Mouse (Mus musculus): ENCODE results near the gene Tab1. TPM values are rescaled to one million over a fixed set of nuclear protein-coding genes. Genes with fewer than 3 reads are reported as not detected.

The Tab1 gene
- polyA plus RNA-seq, 1 experiment, result 53.8 TPM

DNA sequence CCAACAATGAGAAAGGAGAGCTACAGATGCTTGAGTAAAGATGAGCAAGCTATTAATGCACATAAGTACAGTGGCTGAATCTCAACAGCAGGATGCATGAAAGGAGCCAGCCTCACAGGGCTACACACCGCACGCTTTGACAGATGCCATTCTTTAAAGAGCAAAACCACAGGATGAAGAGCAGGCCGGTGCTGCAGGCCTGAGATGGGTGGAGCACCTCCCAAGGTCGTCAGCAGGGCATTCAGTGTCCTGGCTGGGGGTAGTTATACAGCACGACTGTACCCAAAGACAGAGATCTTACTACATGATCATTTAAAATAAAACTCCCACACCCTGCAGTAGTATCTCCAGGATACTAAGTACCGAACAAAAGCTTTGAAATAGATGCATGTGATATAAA lies 13.2 kb downstream of the Tab1 start:
- peaks cover 12% of the 10 kb centered on the region; the same call in 1 of the 2 replicates for H3K36me3 ChIP-seq (ENCODE audit: control insufficient read depth, insufficient read depth, low read length)
- H3K27me3 ChIP-seq (ENCODE audit: control insufficient read depth, insufficient read depth, low read length), result no peaks in the 10 kb centered on the region
- TF ChIP-seq CTCF (IDR thresholded peaks at IDR 0.05; ENCODE audit: borderline replicate concordance, control insufficient read depth, extremely low read depth, insufficient read depth, low read length, poor library complexity) (no peak), POLR2A (IDR thresholded peaks at IDR 0.05; ENCODE audit: control insufficient read depth, extremely low read depth, insufficient read depth, low read length, poor library complexity) (no peak)
- 13% methylated on average over 6 of the region's 6 CpGs for WGBS
- peaks cover 43% of the 10 kb centered on the region for H3K4me1 ChIP-seq (replicated peaks; ENCODE audit: control insufficient read depth, insufficient read depth, low read length)
- no peak overlapping the region for H3K4me3 ChIP-seq (ENCODE audit: control insufficient read depth, insufficient read depth, low read length)
- no peak overlapping the region for H3K27ac ChIP-seq (ENCODE audit: control insufficient read depth, insufficient read depth, low read length)
- no peak for DNase-seq

DNA sequence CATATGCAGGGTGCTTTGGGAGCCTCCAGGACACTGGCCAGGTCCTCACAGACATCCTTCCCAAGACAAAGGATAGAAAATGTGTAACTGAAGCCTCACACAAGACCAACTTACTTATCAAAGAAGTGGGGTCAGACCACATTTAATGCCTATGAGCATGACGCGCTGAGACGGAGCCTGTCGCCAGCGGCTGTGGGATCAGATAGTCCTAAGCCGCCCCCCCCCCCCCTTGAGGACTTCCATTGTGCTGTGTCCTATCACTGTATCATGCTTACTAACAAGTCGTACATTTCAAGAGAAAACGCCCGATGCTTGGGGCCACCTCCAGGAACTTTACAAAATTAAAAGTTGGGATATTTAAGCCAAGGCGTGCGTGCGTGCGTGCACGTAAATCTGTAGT lies 14.2 kb downstream of the Tab1 start:
- no peak for DNase-seq
- Histone ChIP-seq H3K36me3 (ENCODE audit: control insufficient read depth, insufficient read depth, low read length) (peaks cover 4% of the 10 kb centered on the region; the same call in 1 of the 2 replicates), H3K4me1 (replicated peaks; ENCODE audit: control insufficient read depth, insufficient read depth, low read length) (peaks cover 43% of the 10 kb centered on the region), H3K27me3 (ENCODE audit: control insufficient read depth, insufficient read depth, low read length) (no peaks in the 10 kb centered on the region), H3K4me3 (ENCODE audit: control insufficient read depth, insufficient read depth, low read length) (no peak overlapping the region), H3K27ac (ENCODE audit: control insufficient read depth, insufficient read depth, low read length) (peak overlapping the region; percentile 50; the same call in 1 of the 2 replicates)
- WGBS, result 77% methylated on average over 14 of the region's 14 CpGs
- TF ChIP-seq CTCF (IDR thresholded peaks at IDR 0.05; ENCODE audit: borderline replicate concordance, control insufficient read depth, extremely low read depth, insufficient read depth, low read length, poor library complexity), result no peak
- no peak for TF ChIP-seq POLR2A (IDR thresholded peaks at IDR 0.05; ENCODE audit: control insufficient read depth, extremely low read depth, insufficient read depth, low read length, poor library complexity)

DNA sequence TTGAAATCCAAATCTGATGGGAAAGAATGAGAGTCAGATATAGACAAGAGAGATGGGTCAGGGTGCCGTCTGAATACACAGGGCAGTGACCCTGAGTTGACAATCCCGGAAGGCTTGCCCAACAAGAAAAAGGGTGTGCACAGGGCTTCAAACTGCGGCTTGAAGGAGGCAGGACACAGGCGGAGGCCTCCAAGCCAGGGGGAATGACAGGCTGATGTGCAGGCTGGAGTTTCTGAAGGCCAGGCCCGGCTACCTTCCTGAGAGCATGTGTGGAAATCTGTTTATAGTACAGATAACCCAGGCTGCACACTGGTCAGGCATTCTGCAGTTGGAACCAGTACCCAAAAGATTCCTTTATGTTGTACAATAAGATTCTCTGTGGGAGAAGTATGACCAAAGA lies 14.6 kb downstream of the Tab1 start:
- TF ChIP-seq CTCF (IDR thresholded peaks at IDR 0.05; ENCODE audit: borderline replicate concordance, control insufficient read depth, extremely low read depth, insufficient read depth, low read length, poor library complexity) (no peak), POLR2A (IDR thresholded peaks at IDR 0.05; ENCODE audit: control insufficient read depth, extremely low read depth, insufficient read depth, low read length, poor library complexity) (no peak)
- no peaks in the 10 kb centered on the region for H3K27me3 ChIP-seq (ENCODE audit: control insufficient read depth, insufficient read depth, low read length)
- no peak overlapping the region for H3K4me3 ChIP-seq (ENCODE audit: control insufficient read depth, insufficient read depth, low read length)
- 95% methylated on average over 5 of the region's 5 CpGs for WGBS
- H3K4me1 ChIP-seq (replicated peaks; ENCODE audit: control insufficient read depth, insufficient read depth, low read length), result peaks cover 43% of the 10 kb centered on the region
- H3K36me3 ChIP-seq (ENCODE audit: control insufficient read depth, insufficient read depth, low read length), result peaks cover 4% of the 10 kb centered on the region; the same call in 1 of the 2 replicates
- peak overlapping the region; percentile 50; the same call in 1 of the 2 replicates for H3K27ac ChIP-seq (ENCODE audit: control insufficient read depth, insufficient read depth, low read length)
- no peak for DNase-seq

DNA sequence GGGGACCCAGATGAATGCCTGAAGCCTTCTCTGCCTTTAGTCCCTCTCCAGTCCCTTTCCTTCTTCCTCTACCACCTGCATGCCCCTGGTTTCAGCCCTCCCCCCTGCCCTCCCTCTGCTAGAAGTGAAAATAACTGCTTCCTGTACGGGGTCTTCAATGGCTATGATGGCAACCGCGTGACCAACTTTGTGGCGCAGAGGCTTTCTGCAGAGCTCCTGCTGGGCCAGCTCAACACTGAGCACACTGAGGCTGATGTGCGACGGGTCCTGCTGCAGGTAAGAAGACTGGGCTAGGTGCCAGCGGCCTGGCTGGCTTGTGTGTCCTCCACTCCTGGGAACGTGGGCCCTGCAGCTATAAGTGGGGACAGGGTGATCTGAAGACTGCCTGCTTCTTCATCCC lies 15.6 kb downstream of the Tab1 start:
- peaks cover 13% of the 10 kb centered on the region; the same call in 1 of the 2 replicates for H3K36me3 ChIP-seq (ENCODE audit: control insufficient read depth, insufficient read depth, low read length)
- peaks cover 43% of the 10 kb centered on the region for H3K4me1 ChIP-seq (replicated peaks; ENCODE audit: control insufficient read depth, insufficient read depth, low read length)
- H3K4me3 ChIP-seq (ENCODE audit: control insufficient read depth, insufficient read depth, low read length), result peak overlapping the region; percentile 51
- peak overlapping the region; percentile 79 for H3K27ac ChIP-seq (ENCODE audit: control insufficient read depth, insufficient read depth, low read length)
- 16% methylated on average over 8 of the region's 8 CpGs for WGBS
- TF ChIP-seq CTCF (IDR thresholded peaks at IDR 0.05; ENCODE audit: borderline replicate concordance, control insufficient read depth, extremely low read depth, insufficient read depth, low read length, poor library complexity) (no peak), POLR2A (IDR thresholded peaks at IDR 0.05; ENCODE audit: control insufficient read depth, extremely low read depth, insufficient read depth, low read length, poor library complexity) (no peak)
- H3K27me3 ChIP-seq (ENCODE audit: control insufficient read depth, insufficient read depth, low read length), result no peaks in the 10 kb centered on the region
- peak; percentile 52 for DNase-seq

DNA sequence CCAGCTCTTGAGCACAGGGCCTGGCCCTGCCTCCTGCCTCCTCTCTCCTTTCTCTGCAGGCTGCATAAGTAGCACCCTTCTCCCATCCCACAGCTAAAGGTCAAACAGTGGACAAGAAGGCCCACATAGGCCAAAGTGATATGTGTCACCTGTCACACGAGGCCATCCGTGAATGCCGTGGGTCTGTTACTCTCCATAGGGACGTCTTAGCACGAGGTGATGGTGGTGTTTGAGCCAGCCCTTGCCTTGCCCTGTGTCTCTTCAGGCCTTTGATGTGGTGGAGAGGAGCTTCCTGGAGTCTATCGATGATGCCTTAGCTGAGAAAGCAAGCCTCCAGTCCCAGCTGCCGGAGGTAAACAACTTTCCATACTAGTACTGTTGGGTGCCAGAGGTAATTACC lies 16.6 kb downstream of the Tab1 start:
- Histone ChIP-seq H3K4me3 (ENCODE audit: control insufficient read depth, insufficient read depth, low read length) (peak overlapping the region; percentile 51), H3K27me3 (ENCODE audit: control insufficient read depth, insufficient read depth, low read length) (no peaks in the 10 kb centered on the region), H3K27ac (ENCODE audit: control insufficient read depth, insufficient read depth, low read length) (peak overlapping the region; percentile 79), H3K36me3 (ENCODE audit: control insufficient read depth, insufficient read depth, low read length) (peaks cover 20% of the 10 kb centered on the region), H3K4me1 (replicated peaks; ENCODE audit: control insufficient read depth, insufficient read depth, low read length) (peaks cover 43% of the 10 kb centered on the region)
- TF ChIP-seq POLR2A (IDR thresholded peaks at IDR 0.05; ENCODE audit: control insufficient read depth, extremely low read depth, insufficient read depth, low read length, poor library complexity), result no peak
- no peak for TF ChIP-seq CTCF (IDR thresholded peaks at IDR 0.05; ENCODE audit: borderline replicate concordance, control insufficient read depth, extremely low read depth, insufficient read depth, low read length, poor library complexity)
- peak; percentile 50 for DNase-seq
- WGBS, result 8% methylated on average over 7 of the region's 7 CpGs

DNA sequence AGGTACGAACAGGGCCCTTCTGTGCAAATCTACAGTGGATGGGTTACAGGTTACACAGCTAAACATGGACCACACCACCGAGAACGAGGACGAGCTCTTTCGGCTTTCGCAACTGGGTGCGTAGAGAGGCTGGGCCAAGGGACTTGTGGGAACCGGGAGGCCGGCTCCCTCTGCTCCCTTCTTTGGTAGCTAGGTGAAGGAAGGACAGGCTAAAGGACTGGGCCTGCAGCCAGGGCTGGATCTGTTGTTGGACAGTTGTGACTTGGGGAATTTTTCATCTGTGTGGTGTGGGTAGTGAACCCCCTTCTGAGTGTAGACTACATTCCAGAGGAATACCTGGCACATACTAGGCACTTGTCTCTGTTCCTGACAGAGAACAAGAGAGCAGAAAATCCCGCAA lies 19.7 kb downstream of the Tab1 start:
- DNase-seq, result no peak
- H3K4me3 ChIP-seq (ENCODE audit: control insufficient read depth, insufficient read depth, low read length), result no peak overlapping the region
- no peak for TF ChIP-seq CTCF (IDR thresholded peaks at IDR 0.05; ENCODE audit: borderline replicate concordance, control insufficient read depth, extremely low read depth, insufficient read depth, low read length, poor library complexity)
- no peak for TF ChIP-seq POLR2A (IDR thresholded peaks at IDR 0.05; ENCODE audit: control insufficient read depth, extremely low read depth, insufficient read depth, low read length, poor library complexity)
- H3K4me1 ChIP-seq (replicated peaks; ENCODE audit: control insufficient read depth, insufficient read depth, low read length), result peaks cover 25% of the 10 kb centered on the region
- H3K27me3 ChIP-seq (ENCODE audit: control insufficient read depth, insufficient read depth, low read length), result no peaks in the 10 kb centered on the region
- 89% methylated on average over 10 of the region's 10 CpGs for WGBS
- peaks cover 44% of the 10 kb centered on the region for H3K36me3 ChIP-seq (ENCODE audit: control insufficient read depth, insufficient read depth, low read length)
- no peak overlapping the region for H3K27ac ChIP-seq (ENCODE audit: control insufficient read depth, insufficient read depth, low read length)

DNA sequence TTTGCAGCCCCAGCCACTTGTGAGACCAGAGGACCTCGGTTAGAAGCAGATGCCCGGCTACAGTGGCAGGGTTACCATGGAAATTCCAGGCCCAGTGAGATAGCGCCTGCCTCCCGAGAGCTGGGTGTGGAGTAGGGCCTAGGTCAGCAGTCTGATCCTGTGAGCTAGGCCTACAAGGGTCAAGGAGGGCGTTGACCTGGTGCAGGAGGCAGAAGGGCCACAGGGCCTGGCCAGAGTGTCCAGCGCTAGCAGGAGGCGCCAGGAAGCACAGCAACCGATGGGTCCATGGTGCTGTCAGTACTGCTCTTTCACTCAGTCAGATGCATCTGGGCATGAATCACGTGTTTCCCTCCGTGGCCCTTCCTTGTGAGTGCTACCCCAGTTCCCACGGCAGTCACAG lies 20.8 kb downstream of the Tab1 start:
- H3K36me3 ChIP-seq (ENCODE audit: control insufficient read depth, insufficient read depth, low read length), result peaks cover 55% of the 10 kb centered on the region

More for the DNA sequence above, 20.8 kb downstream of the Tab1 start:
- no peak for TF ChIP-seq CTCF (IDR thresholded peaks at IDR 0.05; ENCODE audit: borderline replicate concordance, control insufficient read depth, extremely low read depth, insufficient read depth, low read length, poor library complexity)
- TF ChIP-seq POLR2A (IDR thresholded peaks at IDR 0.05; ENCODE audit: control insufficient read depth, extremely low read depth, insufficient read depth, low read length, poor library complexity), result no peak
- Histone ChIP-seq H3K4me3 (ENCODE audit: control insufficient read depth, insufficient read depth, low read length) (no peak overlapping the region), H3K4me1 (replicated peaks; ENCODE audit: control insufficient read depth, insufficient read depth, low read length) (peaks cover 16% of the 10 kb centered on the region), H3K27ac (ENCODE audit: control insufficient read depth, insufficient read depth, low read length) (no peak overlapping the region), H3K27me3 (ENCODE audit: control insufficient read depth, insufficient read depth, low read length) (no peaks in the 10 kb centered on the region)
- WGBS, result 97% methylated on average over 11 of the region's 11 CpGs
- DNase-seq, result no peak

Data from thymus, adult 2 months (tissue).